Mouse (Mus musculus): ENCODE results near the gene 1700023F06Rik.

DNA sequence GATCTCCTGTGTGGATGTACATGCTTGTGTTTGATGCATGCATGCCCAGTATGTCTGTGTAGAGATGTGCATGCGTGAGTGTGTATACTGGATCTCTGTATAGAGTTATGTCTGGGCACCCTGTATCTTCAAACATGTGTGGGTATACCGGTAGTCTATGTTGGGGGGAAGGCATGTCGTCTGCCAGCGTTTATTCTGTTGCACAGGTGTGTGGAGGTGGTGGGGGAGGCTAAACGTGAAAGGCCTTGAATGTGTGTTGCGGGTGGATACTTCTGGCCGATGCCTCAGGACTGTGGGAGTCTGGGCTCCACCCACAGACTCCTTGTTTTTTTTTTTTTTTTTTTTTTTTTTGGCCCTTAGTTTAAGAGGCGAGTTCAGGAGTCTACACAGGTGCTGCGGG, 27.0 kb downstream of the 1700023F06Rik start:
- TF ChIP-seq CTCF (IDR thresholded peaks at IDR 0.05; ENCODE audit: insufficient read depth, low read length) (no peak), POLR2A (IDR thresholded peaks at IDR 0.05; ENCODE audit: borderline replicate concordance, extremely low read depth, low read depth, low read length) (no peak)

All from lung, adult 2 months (tissue).